Mouse (Mus musculus) liver, postnatal 0 days (tissue): ENCODE results near the gene Gpr35. TPM values are rescaled to one million over a fixed set of nuclear protein-coding genes. Genes with fewer than 3 reads are reported as not detected.

Experiments used
- ATAC-seq: fragments of 200-750 bp; cut with Nextera tagmentation; 2 replicates; pipeline ENCODE4 v1.8.0; 2017; ENCODE audit warnings: mild to moderate bottlenecking, moderate library complexity
- DNase-seq: peaks from one replicate; pipeline ENCODE4 v3.0.0-alpha.2; 2016
- H3K27ac ChIP-seq: fragments of 300-500 bp; sonication (generic); 2 replicates; pipeline ENCODE4 v1.5.1; 2014; ENCODE audit warnings: antibody characterized with exemption, moderate library complexity, mild to moderate bottlenecking, low read depth
- H3K27me3 ChIP-seq: fragments of 300-500 bp; sonication (generic); 2 replicates; pipeline ENCODE4 v1.6.1; 2014; ENCODE audit warnings: low read length, control low read depth, mixed read lengths; ENCODE audit not compliant: insufficient read depth
- H3K36me3 ChIP-seq: fragments of 300-500 bp; sonication (generic); replicated peaks from 2 replicates; pipeline ENCODE4 v1.6.1; 2014; ENCODE audit warnings: mild to moderate bottlenecking, control low read depth, low read length, moderate library complexity, mixed read lengths; ENCODE audit not compliant: insufficient read depth
- H3K4me1 ChIP-seq: fragments of 300-500 bp; sonication (generic); 2 replicates; pipeline ENCODE4 v1.6.1; 2014; ENCODE audit warnings: antibody characterized with exemption, mild to moderate bottlenecking, control low read depth; ENCODE audit not compliant: insufficient read depth
- H3K4me2 ChIP-seq: fragments of 300-500 bp; sonication (generic); 2 replicates; pipeline ENCODE4 v1.6.1; 2014; ENCODE audit warnings: low read depth, mild to moderate bottlenecking, low read length, moderate library complexity, mixed read lengths
- H3K4me3 ChIP-seq: fragments of 300-500 bp; sonication (generic); 2 replicates; pipeline ENCODE4 v1.5.1; 2014; ENCODE audit warnings: low read depth, low read length
- H3K9ac ChIP-seq: fragments of 300-500 bp; sonication (generic); replicated peaks from 2 replicates; pipeline ENCODE4 v1.6.1; 2014; ENCODE audit warnings: mild to moderate bottlenecking, moderate library complexity
- H3K9me3 ChIP-seq: fragments of 300-500 bp; sonication (generic); 2 replicates; pipeline ENCODE4 v1.6.1; 2016; ENCODE audit warnings: mild to moderate bottlenecking, control low read depth, low read length, mixed read lengths
- CTCF ChIP-seq: sonication (generic); IDR thresholded peaks from 2 replicates; pipeline ENCODE4 v1.5.1; 2016; ENCODE audit warnings: antibody characterized with exemption, low read depth
- EP300 ChIP-seq: IDR thresholded peaks from 2 replicates; pipeline ENCODE4 v1.6.1; 2016; ENCODE audit warnings: antibody characterized with exemption, low read depth, mild to moderate bottlenecking
- WGBS: fragments of 180-500 bp; shearing (Covaris S2); extraction: QIAGEN DNeasy Blood & Tissue Kit; methylation state at CpG from one replicate; pipeline ENCODE4 v1.1.7; 2014; ENCODE audit not compliant: insufficient replicate concordance; 5-methylcytosine and 5-hydroxymethylcytosine counted together
- polyA plus RNA-seq: library from polyadenylated mRNA; unstranded; fragments of >200 nt; fragmentation: Nextera tagmentation; extraction: Ambion mirVana; gene quantifications from 2 replicates; pipeline ENCODE4 v1.2.1, GENCODE M21; 2015

Gene Gpr35
- polyA plus RNA-seq, 1 experiment from 2014 or later, result 1.4 TPM

- TF ChIP-seq CTCF, result no peak
- peak; percentile 61; the same call in 1 of the 2 replicates for TF ChIP-seq EP300
- peaks cover 25% of the 10 kb centered on the region for H3K4me1 ChIP-seq
- H3K9ac ChIP-seq, result peak overlapping the region; percentile 79
- peak overlapping the region; percentile 95 for H3K4me2 ChIP-seq
- no peaks in the 10 kb centered on the region for H3K9me3 ChIP-seq
- peak overlapping the region; percentile 87 for H3K4me3 ChIP-seq
- 11% methylated on average over 10 of the region's 10 CpGs for WGBS
- ATAC-seq (no peak), DNase-seq (peak; percentile 87)
- peaks cover 22% of the 10 kb centered on the region for H3K36me3 ChIP-seq
- H3K27ac ChIP-seq, result peak overlapping the region; percentile 95
- no peaks in the 10 kb centered on the region for H3K27me3 ChIP-seq
These were observed 15.4 kb upstream of the Gpr35 start for GRCm38 (mm10) chr1:92935054-92935962.

- H3K9ac ChIP-seq, result peak overlapping the region; percentile 79
These were observed 14.7 kb upstream of the Gpr35 start for GRCm38 (mm10) chr1:92935977-92936376.

GRCm38 (mm10) chr1:92936467-92936866 is 14.2 kb upstream of the Gpr35 start:
- H3K36me3 ChIP-seq, result peaks cover 30% of the 10 kb centered on the region
- WGBS, result 72% methylated on average over 3 of the region's 3 CpGs
- TF ChIP-seq EP300 (no peak), CTCF (no peak)
- peak overlapping the region; percentile 95 for H3K4me2 ChIP-seq
- no peaks in the 10 kb centered on the region for H3K27me3 ChIP-seq
- no peaks in the 10 kb centered on the region for H3K9me3 ChIP-seq
- H3K9ac ChIP-seq, result peak overlapping the region; percentile 79; the same call in 1 of the 2 replicates
- peak; percentile 18; the same call in 1 of the 2 replicates for ATAC-seq
- peak overlapping the region; percentile 87 for H3K4me3 ChIP-seq
- peak overlapping the region; percentile 95 for H3K27ac ChIP-seq
- DNase-seq, result no peak
- H3K4me1 ChIP-seq, result peaks cover 25% of the 10 kb centered on the region

More at GRCm38 (mm10) chr1:92935977-92936376, 14.7 kb upstream of the Gpr35 start:
- Histone ChIP-seq H3K4me3 (peak overlapping the region; percentile 87), H3K9me3 (no peaks in the 10 kb centered on the region), H3K4me1 (peaks cover 25% of the 10 kb centered on the region), H3K36me3 (peaks cover 27% of the 10 kb centered on the region), H3K4me2 (peak overlapping the region; percentile 95), H3K27ac (peak overlapping the region; percentile 95), H3K27me3 (no peaks in the 10 kb centered on the region)
- 17% methylated on average over 2 of the region's 2 CpGs for WGBS
- DNase-seq (no peak), ATAC-seq (no peak)
- no peak for TF ChIP-seq EP300
- peak; percentile 35; the same call in 1 of the 2 replicates for TF ChIP-seq CTCF

GRCm38 (mm10) chr1:92937797-92938196 is 12.9 kb upstream of the Gpr35 start:
- Histone ChIP-seq H3K36me3 (peaks cover 39% of the 10 kb centered on the region), H3K9ac (no peak overlapping the region), H3K27me3 (no peaks in the 10 kb centered on the region), H3K4me2 (no peak overlapping the region), H3K4me1 (peaks cover 25% of the 10 kb centered on the region), H3K27ac (peak overlapping the region; percentile 95), H3K9me3 (no peaks in the 10 kb centered on the region), H3K4me3 (no peak overlapping the region)
- 64% methylated on average over 3 of the region's 3 CpGs for WGBS
- DNase-seq, result no peak
- TF ChIP-seq CTCF, result no peak
- TF ChIP-seq EP300, result no peak
- ATAC-seq, result no peak

- WGBS, result 83% methylated on average over 4 of the region's 4 CpGs
- TF ChIP-seq CTCF (no peak), EP300 (no peak)
- no peaks in the 10 kb centered on the region for H3K27me3 ChIP-seq
- no peaks in the 10 kb centered on the region for H3K9me3 ChIP-seq
- peaks cover 16% of the 10 kb centered on the region for H3K4me1 ChIP-seq
- H3K4me3 ChIP-seq, result no peak overlapping the region
- ATAC-seq (no peak), DNase-seq (no peak)
- H3K9ac ChIP-seq, result no peak overlapping the region
- no peak overlapping the region for H3K27ac ChIP-seq
- no peak overlapping the region for H3K4me2 ChIP-seq
- H3K36me3 ChIP-seq, result peaks cover 48% of the 10 kb centered on the region
These were observed 10.9 kb upstream of the Gpr35 start for GRCm38 (mm10) chr1:92939746-92940145.

- Histone ChIP-seq H3K9ac (no peak overlapping the region), H3K4me1 (no peaks in the 10 kb centered on the region; the same call in 1 of the 2 replicates), H3K9me3 (no peaks in the 10 kb centered on the region), H3K4me2 (no peak overlapping the region), H3K4me3 (no peak overlapping the region), H3K36me3 (peaks cover 77% of the 10 kb centered on the region), H3K27ac (no peak overlapping the region), H3K27me3 (no peaks in the 10 kb centered on the region)
- ATAC-seq, result no peak
- WGBS, result 89% methylated on average over 19 of the region's 19 CpGs
- no peak for TF ChIP-seq CTCF
- no peak for TF ChIP-seq EP300
- no peak for DNase-seq
These were observed 7.3 kb upstream of the Gpr35 start for GRCm38 (mm10) chr1:92943219-92943989.
